Mouse (Mus musculus) adrenal gland, postnatal 25 days (tissue): ENCODE measurements at regions not wholly inside any gene's neighbourhood (a gene's known extent, or its start where the extent isn't known, plus 50 kb on each side); places are given as distances from the start of the nearest gene placed in this dataset.

Experiments used
- DNase-seq: peaks from one replicate; pipeline ENCODE4 v3.0.0; 2021; ENCODE audit warnings: mixed read lengths

- DNase-seq, result no peak
These were observed 58.2 kb upstream of the Ttc29 start for GRCm38 (mm10) chr8:78154873-78155272.

DNA sequence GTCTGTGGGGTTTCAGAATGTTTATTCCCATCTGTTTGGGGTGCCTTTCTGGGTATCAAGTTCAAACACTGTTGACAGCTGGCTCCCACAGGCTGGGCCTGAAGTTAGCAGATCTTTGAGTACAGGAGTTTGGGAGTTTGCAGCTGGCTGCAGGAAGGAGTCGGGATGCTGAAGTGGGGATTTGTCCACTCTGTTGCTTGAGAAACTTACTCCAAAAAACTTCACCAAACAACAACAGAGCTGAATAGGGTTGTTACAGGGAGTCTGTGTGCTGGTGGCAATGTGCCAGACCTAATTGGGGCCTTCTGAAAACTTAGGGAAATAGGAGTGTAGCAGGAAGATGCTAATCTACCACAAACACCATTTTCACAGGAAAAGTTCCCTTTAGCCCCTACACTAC is 51.1 kb upstream of the Ttc29 start:
- no peak for DNase-seq

DNA sequence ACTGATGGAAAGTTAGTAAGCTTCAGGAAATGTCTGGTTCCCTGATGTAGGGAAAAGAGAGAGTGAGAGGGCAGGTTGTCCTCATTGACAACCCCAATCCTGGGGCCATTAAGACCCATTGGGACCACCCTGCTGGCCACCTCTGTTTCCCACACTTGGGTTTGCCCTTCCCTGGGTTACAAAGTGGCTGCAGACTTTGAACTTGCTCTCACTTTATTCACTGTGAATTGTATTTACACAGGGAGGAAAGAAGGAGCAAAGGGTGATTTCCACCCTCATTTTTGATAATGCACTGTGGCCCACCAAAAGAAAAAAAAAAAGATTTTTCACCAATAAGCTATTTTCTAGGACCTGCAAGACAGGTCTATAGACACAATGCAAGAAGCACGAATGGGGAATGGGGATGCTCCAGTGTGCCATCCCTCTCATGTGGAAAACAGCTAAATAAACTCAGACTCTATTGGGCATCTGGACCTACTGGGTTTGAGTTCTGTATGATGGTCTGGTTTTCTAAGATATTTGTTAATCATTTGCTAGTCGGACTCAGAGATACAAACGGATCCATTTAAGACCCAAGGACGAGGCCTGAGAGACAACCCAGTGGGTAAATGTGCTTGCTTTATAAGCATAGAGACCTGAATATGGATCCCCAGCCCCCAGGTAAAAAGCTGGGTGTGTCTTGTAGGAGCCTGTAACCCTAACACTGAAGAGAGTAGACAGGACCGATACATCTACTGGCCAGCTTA is 50.2 kb upstream of the Ttc29 start:
- DNase-seq, result no peak
